Mouse (Mus musculus) stomach, embryonic 14.5 days (tissue): ENCODE measurements at regions not wholly inside any gene's neighbourhood (a gene's known extent, or its start where the extent isn't known, plus 50 kb on each side); places are given as distances from the start of the nearest gene placed in this dataset.

Experiments
- ATAC-seq: fragments of 200-750 bp; cut with Nextera tagmentation; 2 replicates; pipeline ENCODE4 v1.8.0; 2017; ENCODE audit warnings: low read depth, moderate TSS enrichment; ENCODE audit not compliant: insufficient number of reproducible peaks, insufficient read depth, low FRiP score
- H3K27ac ChIP-seq: fragments of 300-500 bp; sonication (generic); 2 replicates; pipeline ENCODE4 v1.5.1; 2014; ENCODE audit warnings: mild to moderate bottlenecking, low read length, moderate library complexity, mixed read lengths
- H3K27me3 ChIP-seq: fragments of 300-500 bp; sonication (generic); 2 replicates; pipeline ENCODE4 v1.6.1; 2014; ENCODE audit warnings: low read length, control low read depth, mixed read lengths; ENCODE audit not compliant: control insufficient read depth, insufficient read depth
- H3K36me3 ChIP-seq: fragments of 300-500 bp; sonication (generic); 2 replicates; pipeline ENCODE4 v1.6.1; 2014; ENCODE audit warnings: mild to moderate bottlenecking, control low read depth, low read length, moderate library complexity, mixed read lengths; ENCODE audit not compliant: control insufficient read depth, insufficient read depth
- H3K4me1 ChIP-seq: fragments of 300-500 bp; sonication (generic); 2 replicates; pipeline ENCODE4 v1.6.1; 2014; ENCODE audit warnings: low read length, control low read depth, mixed read lengths; ENCODE audit not compliant: control insufficient read depth, insufficient read depth
- H3K4me2 ChIP-seq: fragments of 300-500 bp; sonication (generic); replicated peaks from 2 replicates; pipeline ENCODE4 v1.6.1; 2014; ENCODE audit warnings: low read depth, low read length, control low read depth
- H3K4me3 ChIP-seq: fragments of 300-500 bp; sonication (generic); 2 replicates; pipeline ENCODE4 v1.5.1; 2014; ENCODE audit warnings: low read depth, low read length, control low read depth
- H3K9ac ChIP-seq: fragments of 300-500 bp; sonication (generic); replicated peaks from 2 replicates; pipeline ENCODE4 v1.6.1; 2014; ENCODE audit warnings: low read depth, mild to moderate bottlenecking, control low read depth, low read length, moderate library complexity, mixed read lengths
- H3K9me3 ChIP-seq: fragments of 300-500 bp; sonication (generic); 2 replicates; pipeline ENCODE4 v1.6.1; 2016; ENCODE audit warnings: low read depth, low read length, control low read depth; ENCODE audit not compliant: control insufficient read depth
- WGBS: fragments of 180-500 bp; shearing (Covaris S2); extraction: QIAGEN DNeasy Blood & Tissue Kit; methylation state at CpG from one replicate; pipeline ENCODE4 v1.1.7; 2014; 5-methylcytosine and 5-hydroxymethylcytosine counted together

GRCm38 (mm10) chr10:67673450-67673849, 124.7 kb upstream of the Ado start:
- H3K4me3 ChIP-seq = no peak overlapping the region
- ATAC-seq = no peak
- 83% methylated on average over 8 of the region's 8 CpGs for WGBS
- H3K4me1 ChIP-seq = no peaks in the 10 kb centered on the region
- no peaks in the 10 kb centered on the region for H3K27me3 ChIP-seq
- H3K27ac ChIP-seq = no peak overlapping the region
- H3K9ac ChIP-seq = no peak overlapping the region; the same call in 1 of the 2 replicates
- H3K9me3 ChIP-seq = no peaks in the 10 kb centered on the region
- no peak overlapping the region for H3K4me2 ChIP-seq
- H3K36me3 ChIP-seq = no peaks in the 10 kb centered on the region

GRCm38 (mm10) chr10:67672281-67672680, 123.5 kb upstream of the Ado start:
- H3K27ac ChIP-seq = no peak overlapping the region

GRCm38 (mm10) chr10:67669066-67669465, 120.3 kb upstream of the Ado start:
- no peak for ATAC-seq
- no peaks in the 10 kb centered on the region for H3K27me3 ChIP-seq
- H3K9me3 ChIP-seq = no peaks in the 10 kb centered on the region
- no peaks in the 10 kb centered on the region for H3K36me3 ChIP-seq
- no peak overlapping the region for H3K4me2 ChIP-seq
- 87% methylated on average over 2 of the region's 2 CpGs for WGBS
- no peak overlapping the region for H3K4me3 ChIP-seq
- no peak overlapping the region for H3K9ac ChIP-seq
- no peaks in the 10 kb centered on the region for H3K4me1 ChIP-seq
- no peak overlapping the region for H3K27ac ChIP-seq

More at GRCm38 (mm10) chr10:67672281-67672680, 123.5 kb upstream of the Ado start:
- H3K4me2 ChIP-seq = no peak overlapping the region
- H3K4me3 ChIP-seq = no peak overlapping the region
- H3K9me3 ChIP-seq = no peaks in the 10 kb centered on the region
- no peak for ATAC-seq
- no peaks in the 10 kb centered on the region for H3K27me3 ChIP-seq
- 65% methylated on average over 8 of the region's 8 CpGs for WGBS
- no peaks in the 10 kb centered on the region for H3K4me1 ChIP-seq
- H3K36me3 ChIP-seq = no peaks in the 10 kb centered on the region
- no peak overlapping the region for H3K9ac ChIP-seq

GRCm38 (mm10) chr10:67663028-67663427, 114.3 kb upstream of the Ado start:
- H3K36me3 ChIP-seq = no peaks in the 10 kb centered on the region
- H3K9ac ChIP-seq = no peak overlapping the region
- no peak overlapping the region for H3K4me2 ChIP-seq
- no peak overlapping the region for H3K27ac ChIP-seq
- H3K4me3 ChIP-seq = no peak overlapping the region
- H3K4me1 ChIP-seq = no peaks in the 10 kb centered on the region
- no peak for ATAC-seq
- H3K9me3 ChIP-seq = no peaks in the 10 kb centered on the region
- no peaks in the 10 kb centered on the region for H3K27me3 ChIP-seq
- WGBS = 59% methylated on average over 3 of the region's 3 CpGs

GRCm38 (mm10) chr10:67661666-67662065, 112.9 kb upstream of the Ado start:
- H3K27me3 ChIP-seq = no peaks in the 10 kb centered on the region
- H3K4me3 ChIP-seq = no peak overlapping the region
- H3K9ac ChIP-seq = no peak overlapping the region
- WGBS = 88% methylated on average over 4 of the region's 4 CpGs
- H3K36me3 ChIP-seq = no peaks in the 10 kb centered on the region
- H3K9me3 ChIP-seq = no peaks in the 10 kb centered on the region
- ATAC-seq = no peak
- no peak overlapping the region for H3K27ac ChIP-seq
- H3K4me1 ChIP-seq = no peaks in the 10 kb centered on the region
- no peak overlapping the region for H3K4me2 ChIP-seq

- no peak overlapping the region for H3K27ac ChIP-seq
- no peaks in the 10 kb centered on the region for H3K4me1 ChIP-seq
Measured at GRCm38 (mm10) chr10:67658005-67658545, 109.3 kb upstream of the Ado start.

GRCm38 (mm10) chr10:67657305-67657704, 108.5 kb upstream of the Ado start:
- WGBS = 70% methylated on average over 2 of the region's 2 CpGs
- H3K27me3 ChIP-seq = no peaks in the 10 kb centered on the region
- H3K9ac ChIP-seq = no peak overlapping the region
- H3K4me1 ChIP-seq = no peaks in the 10 kb centered on the region
- no peak for ATAC-seq
- H3K4me3 ChIP-seq = no peak overlapping the region
- no peak overlapping the region for H3K27ac ChIP-seq
- H3K4me2 ChIP-seq = no peak overlapping the region
- H3K36me3 ChIP-seq = no peaks in the 10 kb centered on the region
- H3K9me3 ChIP-seq = no peaks in the 10 kb centered on the region

More at GRCm38 (mm10) chr10:67658005-67658545, 109.3 kb upstream of the Ado start:
- H3K9ac ChIP-seq = no peak overlapping the region
- no peak overlapping the region for H3K4me3 ChIP-seq
- no peak for ATAC-seq
- no peaks in the 10 kb centered on the region for H3K36me3 ChIP-seq
- WGBS = 68% methylated on average over 4 of the region's 4 CpGs
- H3K9me3 ChIP-seq = no peaks in the 10 kb centered on the region
- H3K27me3 ChIP-seq = no peaks in the 10 kb centered on the region
- H3K4me2 ChIP-seq = no peak overlapping the region

GRCm38 (mm10) chr10:67654518-67654917, 105.8 kb upstream of the Ado start:
- WGBS = 66% methylated on average over 10 of the region's 10 CpGs
- no peak overlapping the region for H3K4me2 ChIP-seq
- no peaks in the 10 kb centered on the region for H3K9me3 ChIP-seq
- no peak overlapping the region for H3K27ac ChIP-seq
- no peaks in the 10 kb centered on the region for H3K27me3 ChIP-seq
- ATAC-seq = no peak
- H3K4me3 ChIP-seq = no peak overlapping the region
- no peak overlapping the region for H3K9ac ChIP-seq
- H3K36me3 ChIP-seq = no peaks in the 10 kb centered on the region
- H3K4me1 ChIP-seq = no peaks in the 10 kb centered on the region

GRCm38 (mm10) chr10:67652300-67652699, 103.5 kb upstream of the Ado start:
- Histone ChIP-seq H3K9me3 (no peaks in the 10 kb centered on the region), H3K27ac (no peak overlapping the region), H3K9ac (no peak overlapping the region), H3K4me1 (no peaks in the 10 kb centered on the region), H3K4me3 (no peak overlapping the region), H3K36me3 (no peaks in the 10 kb centered on the region), H3K27me3 (no peaks in the 10 kb centered on the region), H3K4me2 (no peak overlapping the region)
- no peak for ATAC-seq
- WGBS = 59% methylated on average over 3 of the region's 3 CpGs
